Mouse (Mus musculus) E14TG2a.4 (cell line): ENCODE measurements around the gene Bmp2.

Experiments
- H3K27me3 ChIP-seq: 2 replicates; pipeline ENCODE4 v1.6.1; 2014; ENCODE audit warnings: low read length, control low read depth; ENCODE audit not compliant: insufficient read depth
- H3K36me3 ChIP-seq: 2 replicates; pipeline ENCODE4 v1.6.1; 2014; ENCODE audit warnings: low read length, control low read depth; ENCODE audit not compliant: insufficient read depth
- H3K4me1 ChIP-seq: replicated peaks from 2 replicates; pipeline ENCODE4 v1.6.1; 2014; ENCODE audit warnings: low read depth, low read length, control low read depth
- H3K4me3 ChIP-seq: replicated peaks from 2 replicates; pipeline ENCODE4 v1.5.1; 2014; ENCODE audit warnings: mild to moderate bottlenecking, low read length
- H3K9me3 ChIP-seq: 2 replicates; pipeline ENCODE4 v1.6.1; 2014; ENCODE audit warnings: low read length, control low read depth
- CTCF ChIP-seq: conservative IDR thresholded peaks from 2 replicates; pipeline ENCODE4 v1.5.1; 2014; ENCODE audit warnings: low read length
- NANOG ChIP-seq: IDR thresholded peaks from 2 replicates; pipeline ENCODE4 v1.6.1; 2014; ENCODE audit warnings: borderline replicate concordance, low read length, mixed read lengths
- POU5F1 ChIP-seq: IDR thresholded peaks from 2 replicates; pipeline ENCODE4 v1.6.1; 2014; ENCODE audit warnings: low read length, borderline replicate concordance

Gene Bmp2

GRCm38 (mm10) chr2:133552031-133552841 lies at the start of gene Bmp2:
TSS of gene Bmp2 (plus strand) at chr2:133552159.
- Histone ChIP-seq H3K27me3 (peaks cover 58% of the 10 kb centered on the region), H3K9me3 (no peaks in the 10 kb centered on the region), H3K4me3 (peak within 1 kb of the TSS; percentile 82), H3K4me1 (peaks cover 11% of the 10 kb centered on the region), H3K36me3 (no peaks in the 10 kb centered on the region)
- TF ChIP-seq POU5F1 (no peak), CTCF (no peak), NANOG (no peak)

DNA sequence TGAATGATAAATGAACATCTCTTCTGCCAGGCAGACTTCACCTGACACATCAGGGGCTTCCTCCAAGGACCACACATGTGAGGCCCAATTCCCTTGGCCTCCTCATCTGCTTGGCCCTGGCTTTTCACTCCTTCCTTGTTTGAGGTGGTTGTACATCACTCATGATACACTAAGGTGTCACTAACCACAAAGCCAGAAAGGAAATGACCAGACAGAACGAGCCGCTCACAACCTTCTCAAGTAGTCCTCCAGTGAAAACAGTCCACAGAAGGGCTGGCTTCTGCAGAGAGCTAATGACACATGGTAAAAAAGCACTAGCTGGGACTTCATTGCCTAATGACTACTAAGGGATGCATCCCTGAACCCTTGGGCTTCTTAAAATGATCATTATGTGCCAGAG lies 46.3 kb upstream of the Bmp2 start:
- no peaks in the 10 kb centered on the region for H3K36me3 ChIP-seq
- TF ChIP-seq CTCF: no peak
- no peak for TF ChIP-seq NANOG
- no peak for TF ChIP-seq POU5F1
- no peaks in the 10 kb centered on the region for H3K4me1 ChIP-seq
- H3K27me3 ChIP-seq: no peaks in the 10 kb centered on the region
- no peaks in the 10 kb centered on the region for H3K9me3 ChIP-seq
- no peak overlapping the region for H3K4me3 ChIP-seq

- Histone ChIP-seq H3K4me3 (no peak overlapping the region), H3K9me3 (no peaks in the 10 kb centered on the region), H3K4me1 (no peaks in the 10 kb centered on the region), H3K27me3 (no peaks in the 10 kb centered on the region), H3K36me3 (no peaks in the 10 kb centered on the region)
- TF ChIP-seq CTCF: no peak
- TF ChIP-seq POU5F1: no peak
- TF ChIP-seq NANOG: no peak
These were observed 44.9 kb upstream of the Bmp2 start for GRCm38 (mm10) chr2:133507045-133507444.

GRCm38 (mm10) chr2:133509141-133509540 lies 42.8 kb upstream of the Bmp2 start:
- H3K4me3 ChIP-seq: no peak overlapping the region
- no peaks in the 10 kb centered on the region for H3K27me3 ChIP-seq
- no peaks in the 10 kb centered on the region for H3K36me3 ChIP-seq
- H3K4me1 ChIP-seq: no peaks in the 10 kb centered on the region
- no peaks in the 10 kb centered on the region for H3K9me3 ChIP-seq
- no peak for TF ChIP-seq NANOG
- no peak for TF ChIP-seq CTCF
- no peak for TF ChIP-seq POU5F1

GRCm38 (mm10) chr2:133511011-133511779 lies 40.8 kb upstream of the Bmp2 start:
- no peaks in the 10 kb centered on the region for H3K4me1 ChIP-seq
- no peaks in the 10 kb centered on the region for H3K36me3 ChIP-seq
- H3K9me3 ChIP-seq: no peaks in the 10 kb centered on the region
- TF ChIP-seq POU5F1: no peak
- no peaks in the 10 kb centered on the region for H3K27me3 ChIP-seq
- H3K4me3 ChIP-seq: no peak overlapping the region

- TF ChIP-seq POU5F1 (no peak), NANOG (no peak), CTCF (no peak)
- Histone ChIP-seq H3K9me3 (no peaks in the 10 kb centered on the region), H3K4me1 (no peaks in the 10 kb centered on the region), H3K27me3 (no peaks in the 10 kb centered on the region), H3K36me3 (no peaks in the 10 kb centered on the region), H3K4me3 (no peak overlapping the region)
These were observed 35.5 kb upstream of the Bmp2 start for GRCm38 (mm10) chr2:133516331-133517046.

DNA sequence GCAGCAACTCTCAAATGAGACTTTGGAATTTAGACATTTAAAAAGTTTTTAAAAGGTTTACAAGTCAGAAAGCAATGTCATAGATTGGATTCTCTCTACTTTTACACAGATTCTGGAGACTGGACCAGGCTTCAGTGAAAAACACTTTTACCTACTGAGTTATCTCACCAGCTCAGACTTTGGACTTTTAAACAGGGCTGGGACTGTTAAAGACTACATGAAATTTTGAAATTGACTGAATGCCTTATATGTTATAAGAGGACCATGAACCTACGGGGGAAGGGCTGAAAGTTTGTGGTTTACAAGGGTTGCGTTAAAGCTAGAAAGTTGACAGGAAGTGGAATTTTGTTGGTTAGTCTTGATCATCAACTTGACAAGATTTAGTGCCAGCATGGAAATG lies 34.1 kb upstream of the Bmp2 start:
- H3K36me3 ChIP-seq: no peaks in the 10 kb centered on the region
- no peak overlapping the region for H3K4me3 ChIP-seq
- no peaks in the 10 kb centered on the region for H3K27me3 ChIP-seq
- TF ChIP-seq CTCF (no peak), POU5F1 (no peak), NANOG (no peak)
- H3K9me3 ChIP-seq: no peaks in the 10 kb centered on the region
- no peaks in the 10 kb centered on the region for H3K4me1 ChIP-seq

DNA sequence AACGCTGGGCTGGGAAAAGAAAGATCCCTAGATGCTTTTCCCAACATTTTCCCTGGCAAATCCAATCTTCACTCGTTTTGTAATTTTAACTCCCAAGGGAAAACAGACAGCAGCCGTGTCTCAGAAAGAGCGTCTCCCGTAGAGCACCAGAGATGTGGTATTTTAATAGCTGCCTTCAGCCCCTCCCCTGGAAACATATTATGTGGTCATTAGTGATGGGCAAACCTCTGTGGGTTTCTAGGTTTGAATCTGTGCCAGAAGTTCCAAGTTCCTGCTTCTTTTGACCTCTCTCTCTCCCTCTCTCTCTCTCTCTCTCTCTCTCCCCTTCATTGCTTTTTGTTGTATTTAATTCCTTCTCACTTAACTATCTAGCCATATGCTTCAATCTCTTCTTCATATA lies 30.8 kb upstream of the Bmp2 start:
- Histone ChIP-seq H3K9me3 (no peaks in the 10 kb centered on the region), H3K4me1 (no peaks in the 10 kb centered on the region), H3K4me3 (no peak overlapping the region), H3K36me3 (no peaks in the 10 kb centered on the region), H3K27me3 (no peaks in the 10 kb centered on the region)
- TF ChIP-seq CTCF (no peak), POU5F1 (no peak), NANOG (no peak)
